Mouse (Mus musculus): ENCODE data around the gene Xpnpep2.

- TF ChIP-seq CTCF (IDR thresholded peaks at IDR 0.05; ENCODE audit: low read depth, low read length) (no peak), TAL1 (conservative IDR thresholded peaks at IDR 0.05; ENCODE audit: low read depth, low read length) (no peak), GATA1 (IDR thresholded peaks at IDR 0.05; ENCODE audit: borderline replicate concordance, low read length) (no peak), POLR2AphosphoS5 (IDR thresholded peaks at IDR 0.05; ENCODE audit: insufficient replicate concordance, low read depth, low read length) (no peak), GATA2 (IDR thresholded peaks at IDR 0.05; ENCODE audit: borderline replicate concordance, low read depth, low read length) (no peak)
Observed at GRCm38 (mm10) chrX:48169892-48170291, 61.4 kb downstream of the Xpnpep2 start.

All from G1E (cell line).